Mouse (Mus musculus) v-Abl transformed pro-B cells (cell line): ENCODE results near the gene Olfr504.
"Not testable (repeated sequence)": the region's sequence is repeated elsewhere in the genome, so short reads cannot be mapped to it uniquely, and the experiment has no call there.

Source experiments
- in situ Hi-C, 2 experiments: fragments of 400-800 bp; cut with MboI; formaldehyde crosslinking; loops; one replicate each; pipeline ENCODE4 v1.15.1; 2025; ENCODE audit not compliant: unreplicated experiment in 2 of 2

Olfr504 gene

DNA sequence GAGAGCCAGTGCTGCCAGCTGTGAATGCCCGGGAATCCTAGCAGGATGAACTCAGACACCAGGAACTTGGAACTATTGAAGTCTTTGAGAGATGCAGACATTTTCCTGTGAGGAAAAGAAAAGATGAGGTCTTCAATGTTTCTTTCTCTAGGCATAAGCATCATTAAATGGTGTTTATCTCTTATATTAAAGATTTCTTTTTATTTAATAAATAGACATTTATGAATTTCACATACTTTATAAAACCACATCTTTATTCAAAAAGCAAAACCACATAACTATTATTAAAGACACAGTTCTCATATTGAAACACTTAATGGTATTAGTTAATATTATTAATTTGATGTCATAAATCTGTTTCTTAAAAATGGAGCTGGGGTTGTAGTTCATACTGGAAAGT is at the start of gene Olfr504:
TSS of gene Olfr504 (minus strand) at position 101 of the 400 bp plus-strand sequence.
- in situ Hi-C loops: no loop called here

DNA sequence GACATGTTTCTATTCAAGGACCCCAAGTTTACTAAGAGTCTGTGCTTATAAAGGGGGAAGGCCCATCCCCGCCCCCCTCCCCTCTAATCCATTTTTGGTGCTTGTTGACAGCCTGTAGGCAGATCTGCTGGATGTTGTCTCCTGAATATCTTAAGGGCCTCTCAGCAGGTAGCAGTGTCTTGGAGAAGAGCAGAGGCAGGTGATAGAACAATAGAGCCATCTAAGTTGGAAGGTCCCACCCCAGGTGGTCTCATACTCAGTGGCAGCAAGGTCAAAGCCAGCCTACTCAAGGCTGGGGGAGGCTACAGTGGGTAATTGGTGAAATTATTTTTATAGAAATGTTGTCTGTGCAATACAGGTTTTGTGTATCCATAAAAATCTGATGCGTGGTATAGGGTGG is 48.5 kb upstream of the Olfr504 start:
- in situ Hi-C loops: no loop called here

DNA sequence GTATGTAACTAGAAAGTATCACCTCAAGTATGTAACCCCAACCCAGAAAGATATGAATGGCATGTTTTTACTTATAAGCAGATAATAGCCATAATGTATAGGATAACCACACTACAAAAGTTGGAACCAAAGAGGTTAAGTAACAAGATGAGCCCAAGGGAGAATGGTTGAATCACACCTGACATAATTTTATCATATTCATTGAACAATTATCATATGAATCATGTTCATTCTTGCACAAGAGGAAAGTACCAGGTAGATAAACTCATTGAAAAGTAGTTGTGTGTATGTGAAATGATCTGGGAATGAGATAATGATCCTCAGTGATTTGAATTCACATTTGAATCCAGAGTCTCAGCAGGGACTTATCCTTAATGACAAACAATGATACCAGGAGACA is 44.9 kb upstream of the Olfr504 start, which contains the start of gene Olfr506:
TSS of gene Olfr506 (plus strand) at position 301 of the 400 bp plus-strand sequence.
- in situ Hi-C loops: no loop called here

DNA sequence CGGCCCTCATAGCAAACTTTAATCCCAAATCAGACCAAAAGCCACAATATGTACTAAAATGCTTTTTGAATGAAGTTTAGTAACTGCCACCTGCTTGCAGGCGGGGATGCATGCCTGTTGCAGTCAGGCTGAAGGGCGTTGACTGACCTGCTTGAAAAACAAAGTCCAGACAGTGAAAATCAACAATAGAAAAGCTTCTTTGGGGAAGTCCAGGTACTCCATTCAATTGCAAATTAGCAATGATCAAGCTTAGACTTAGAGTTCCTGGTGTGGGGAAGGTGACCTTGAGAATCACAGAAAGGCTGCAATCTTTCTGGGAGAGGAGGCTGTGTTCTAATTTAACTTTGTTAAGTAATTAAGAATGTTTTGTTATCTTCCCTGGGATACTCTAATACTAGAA is 36.3 kb upstream of the Olfr504 start:
- in situ Hi-C loops: not testable (repeated sequence)

DNA sequence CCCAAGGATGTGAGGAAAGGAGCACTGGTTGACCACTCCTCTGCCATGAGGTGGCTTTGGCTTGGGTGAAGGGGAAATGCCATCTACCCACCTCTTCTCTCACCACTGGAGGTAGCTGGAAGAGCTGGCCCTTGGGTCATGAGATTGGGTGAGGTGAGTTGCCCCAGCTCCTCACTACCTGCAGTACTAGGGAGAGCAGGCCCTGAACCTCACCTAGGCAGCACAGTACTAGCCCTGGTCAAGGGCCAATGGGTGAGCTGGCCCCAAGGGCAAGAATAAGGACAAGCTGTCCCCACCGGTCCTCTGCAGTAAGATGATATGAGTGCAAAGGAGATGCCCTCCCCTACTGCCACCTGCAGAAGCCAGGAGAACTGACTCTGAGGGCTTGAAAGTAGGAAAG is 24.2 kb upstream of the Olfr504 start:
- in situ Hi-C loops: no loop called here

DNA sequence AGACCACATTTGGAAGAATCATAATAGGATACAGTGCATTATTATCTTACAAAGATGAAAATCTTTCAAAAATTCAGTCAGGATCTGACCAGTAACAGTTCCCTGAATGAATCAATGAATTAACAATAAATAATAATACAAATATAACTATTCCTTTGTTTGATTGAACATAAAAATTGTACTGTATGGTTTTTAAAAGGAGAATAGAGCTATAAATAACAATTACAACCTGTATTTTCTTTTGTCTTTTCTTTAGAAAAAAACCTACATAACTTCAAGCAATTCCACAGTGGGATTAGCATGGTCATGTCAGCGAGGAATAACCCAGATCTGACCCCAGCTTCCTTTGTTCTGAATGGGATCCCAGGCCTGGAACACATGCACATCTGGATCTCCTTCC is 21.4 kb downstream of the Olfr504 start, which contains the start of gene Olfr503:
TSS of gene Olfr503 (plus strand) at position 301 of the 400 bp plus-strand sequence.
- in situ Hi-C loops: not testable (repeated sequence)

DNA sequence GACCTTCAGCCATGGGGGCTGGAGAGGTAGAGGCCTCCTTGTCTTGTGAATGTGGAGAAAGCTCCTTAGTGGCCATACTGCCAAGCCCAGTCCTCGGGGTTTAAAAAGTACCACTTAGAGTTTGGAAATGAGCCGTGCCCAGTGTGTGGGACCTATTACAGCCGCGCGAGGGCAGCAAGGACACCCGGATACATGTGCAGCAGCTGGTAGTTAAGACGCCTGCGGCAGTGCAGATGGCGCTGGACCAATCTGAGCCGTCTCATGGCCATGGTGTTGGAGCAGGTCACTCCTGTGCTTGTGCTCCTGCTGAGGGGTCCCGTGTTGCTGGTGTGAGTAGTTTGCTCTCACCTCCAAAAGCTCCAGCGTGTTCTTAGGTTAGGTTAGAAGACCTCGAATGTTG is 23.2 kb downstream of the Olfr504 start:
- in situ Hi-C loops: no loop called here

DNA sequence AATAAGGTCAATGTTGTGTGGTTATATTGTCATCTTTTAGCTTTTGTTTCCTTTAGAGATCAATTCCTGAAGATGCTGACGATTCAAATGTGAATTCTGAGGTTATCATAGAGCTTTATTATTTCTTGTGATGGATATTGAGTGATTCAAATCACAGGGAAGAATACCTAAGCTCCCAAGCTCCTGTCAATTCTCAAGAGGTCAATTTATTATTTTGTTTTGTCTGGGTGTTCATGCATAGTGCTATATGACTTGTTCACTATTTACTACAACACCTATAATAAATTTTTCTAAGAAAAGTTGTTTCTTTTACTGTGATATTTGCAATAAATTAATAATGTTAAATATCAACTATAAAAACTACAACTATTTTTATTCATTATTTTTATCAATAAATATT is 40.6 kb downstream of the Olfr504 start, which contains the start of gene Olfr502:
TSS of gene Olfr502 (minus strand) at position 101 of the 400 bp plus-strand sequence.
- in situ Hi-C loops: no loop called here
